Mouse (Mus musculus) retina, embryonic 14.5 days (tissue): ENCODE measurements around the gene Lrmda.

ENCODE experiments used
- DNase-seq: peaks from one replicate; pipeline ENCODE4 v3.0.0-alpha.2; 2015; ENCODE audit warnings: low spot score

Gene Lrmda

DNA sequence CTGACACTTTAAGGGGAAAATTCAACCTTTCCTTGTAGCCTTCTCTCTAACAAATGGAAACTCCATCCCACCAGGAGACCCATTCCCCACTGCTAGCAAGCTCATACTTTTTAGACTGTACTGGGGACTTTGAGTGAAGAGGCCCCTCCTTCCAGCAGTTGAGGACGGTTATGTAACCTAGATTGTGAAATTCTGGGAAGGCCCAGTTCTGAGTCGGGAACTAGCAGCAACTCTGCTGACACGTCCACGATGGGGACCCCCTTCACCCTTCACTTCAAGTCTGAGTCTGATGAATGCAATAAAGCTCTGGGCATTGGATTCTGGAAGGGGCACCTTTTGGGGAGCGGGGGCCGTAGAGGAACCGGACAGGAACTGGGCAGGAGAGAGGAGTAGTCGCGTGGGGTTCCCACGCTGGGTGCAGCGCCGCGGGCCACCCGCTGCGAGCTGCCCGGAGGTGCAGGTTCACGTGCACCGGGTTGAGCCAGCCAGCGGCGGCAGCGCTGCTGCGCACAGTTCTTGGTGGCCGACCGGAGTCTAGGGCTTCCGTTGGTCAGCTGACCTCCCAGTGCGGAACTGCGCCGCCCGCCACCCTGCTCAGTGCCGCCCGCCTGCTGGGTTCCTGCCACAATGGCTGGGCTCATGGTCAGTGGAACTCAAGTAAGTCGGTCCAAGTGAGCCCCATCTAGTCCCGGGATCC is at the start of gene Lrmda:
Gene Lrmda, plus strand, starts transcription at position 461 of the 697 bp plus-strand sequence.
- peak; percentile 66 for DNase-seq

DNA sequence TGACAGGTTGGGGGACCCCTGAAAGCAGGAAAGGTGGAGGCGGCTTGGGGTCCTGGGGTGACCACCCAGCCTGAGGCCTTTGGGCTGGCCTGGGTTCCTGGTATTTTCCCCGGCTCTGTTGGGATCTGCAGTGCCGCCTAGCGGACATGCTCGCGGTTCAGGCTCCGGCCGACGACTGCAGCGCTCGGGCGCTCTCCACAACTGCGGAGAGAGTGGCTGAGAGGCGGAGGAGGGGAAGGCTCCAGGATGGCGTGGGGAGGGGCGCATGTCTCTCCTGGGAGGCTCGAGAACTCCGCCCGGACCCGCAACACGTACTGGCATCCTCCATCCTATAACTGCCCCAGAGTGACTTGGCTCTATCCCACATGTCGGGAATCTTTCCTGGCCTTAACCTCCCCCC is 38.0 kb upstream of the Lrmda start:
- peak; percentile 89 for DNase-seq

DNA sequence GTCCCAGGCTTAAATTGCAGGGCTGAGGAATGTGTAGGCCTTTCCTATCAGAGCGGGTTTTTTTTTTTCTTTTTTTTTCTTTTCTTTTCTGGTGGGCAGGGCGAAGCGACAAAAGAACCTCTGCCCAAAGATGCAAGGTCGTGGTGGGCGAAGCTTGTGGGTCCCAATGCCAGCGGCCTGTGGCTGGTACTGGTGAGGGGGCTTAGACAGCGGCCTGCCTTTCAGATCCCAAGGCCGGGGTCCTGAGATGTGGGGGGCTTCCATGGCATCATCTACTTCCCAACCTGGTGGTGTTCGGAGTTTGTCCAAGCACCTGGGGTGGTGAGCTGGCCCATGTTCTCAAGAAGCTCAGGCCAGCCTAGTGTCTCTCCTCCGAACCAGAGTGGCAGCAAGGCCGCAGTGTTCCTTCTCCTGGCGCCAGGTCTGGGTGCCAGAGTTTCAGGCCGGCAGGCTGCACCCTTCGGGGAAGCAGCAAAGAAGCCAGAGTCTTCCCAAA is 37.4 kb upstream of the Lrmda start:
- DNase-seq, result peak; percentile 34

DNA sequence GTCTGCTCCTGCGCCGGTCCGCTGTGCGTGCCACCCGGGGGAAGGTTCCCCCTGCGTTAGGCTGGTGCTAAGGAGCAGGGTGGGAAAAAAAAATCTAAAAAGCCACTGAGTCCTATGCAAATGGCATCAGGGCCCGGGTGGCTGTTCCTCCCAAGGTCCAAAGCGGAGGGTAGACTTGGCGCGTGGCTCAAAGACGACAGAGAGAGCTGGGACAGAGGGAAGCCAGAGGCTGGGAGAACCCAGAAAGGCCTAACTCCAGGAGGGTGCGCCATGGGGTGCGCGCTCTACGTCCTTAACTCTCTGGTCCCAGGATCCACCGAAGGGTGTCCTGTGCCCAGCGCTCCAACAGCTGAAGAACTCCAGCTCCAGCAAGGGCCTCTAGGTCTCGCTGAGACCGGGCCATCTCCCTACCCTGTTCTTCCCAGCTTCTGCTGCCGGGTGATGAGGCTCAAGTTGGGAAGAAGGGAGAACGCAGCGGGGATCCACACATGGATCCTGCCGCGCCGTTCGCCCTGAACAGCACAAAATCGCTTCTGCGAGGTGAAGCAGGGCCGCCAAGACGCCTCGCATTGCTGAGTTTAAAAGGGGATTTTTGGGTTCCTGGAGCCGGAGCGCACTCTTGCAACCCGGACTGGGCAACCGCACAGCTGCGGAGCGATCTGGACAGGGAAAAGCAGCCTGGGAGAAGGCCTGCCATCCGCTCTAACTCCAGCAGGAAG is 36.8 kb upstream of the Lrmda start:
- peak; percentile 56 for DNase-seq

DNA sequence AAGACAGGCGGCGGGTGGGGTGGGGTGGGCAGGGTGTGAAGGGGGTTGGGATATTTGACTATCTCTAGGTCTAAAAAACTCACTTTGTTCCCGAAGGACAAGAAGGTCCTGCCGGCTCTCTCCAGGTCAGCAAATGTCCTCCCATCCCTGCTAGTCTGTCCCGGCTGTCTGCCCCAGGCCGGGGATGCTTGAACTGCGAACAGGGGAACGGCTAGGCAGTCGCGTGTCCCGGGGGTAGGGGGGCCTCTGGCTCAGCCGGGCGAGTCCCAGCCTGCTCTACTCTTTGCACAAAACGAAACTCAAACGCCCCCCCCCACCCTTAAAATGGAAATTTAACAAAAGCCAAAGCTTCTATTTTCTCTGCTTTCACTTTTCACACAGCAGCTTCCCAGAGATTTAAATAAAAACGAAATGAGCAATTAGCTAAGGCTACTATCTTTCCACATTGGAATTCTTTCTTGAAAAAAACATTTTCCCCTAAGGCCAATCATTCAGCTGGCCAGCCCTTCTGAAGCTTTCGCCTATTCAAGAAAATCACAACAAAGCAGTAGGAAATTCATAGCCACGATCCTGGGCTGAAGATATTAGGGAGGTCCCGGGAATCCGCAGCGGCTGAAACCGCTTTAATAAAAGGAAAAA is 36.1 kb upstream of the Lrmda start:
- DNase-seq, result peak; percentile 50

DNA sequence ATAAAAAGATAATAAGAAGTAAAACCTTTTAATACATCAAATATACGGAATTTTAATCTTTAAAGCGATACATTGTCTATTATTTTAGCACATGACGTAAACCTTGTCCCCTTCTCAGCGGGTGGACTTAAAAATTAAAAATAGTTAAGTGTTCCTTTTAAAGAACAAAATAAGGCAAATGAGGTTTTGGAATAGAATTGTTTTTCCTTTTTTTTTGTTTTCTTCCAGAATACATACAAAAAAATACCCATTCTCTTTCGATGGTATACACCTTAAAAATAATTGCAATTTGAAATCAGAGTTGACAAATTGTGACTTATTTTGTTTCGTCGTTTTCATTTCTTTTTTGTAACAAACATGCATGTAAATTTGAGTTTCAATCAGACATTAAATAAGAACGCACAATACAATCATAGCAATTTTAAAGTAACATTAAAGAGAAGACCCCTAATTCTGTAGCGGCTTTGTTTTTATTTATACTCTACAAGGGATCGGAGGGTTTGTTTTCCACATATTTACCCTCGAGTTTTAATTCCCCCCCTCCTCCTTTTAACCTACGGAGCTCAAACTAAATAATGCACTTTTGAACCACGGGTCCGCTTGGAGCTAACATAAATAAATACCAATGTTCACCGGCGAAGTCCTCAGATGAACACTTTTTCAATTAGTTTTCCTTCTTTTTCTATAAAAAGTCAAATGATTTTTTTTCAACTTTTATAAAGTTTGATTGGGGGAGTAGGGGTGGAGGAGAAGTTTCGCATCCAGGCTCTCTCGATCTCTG is 35.4 kb upstream of the Lrmda start:
- peak; percentile 52 for DNase-seq

DNA sequence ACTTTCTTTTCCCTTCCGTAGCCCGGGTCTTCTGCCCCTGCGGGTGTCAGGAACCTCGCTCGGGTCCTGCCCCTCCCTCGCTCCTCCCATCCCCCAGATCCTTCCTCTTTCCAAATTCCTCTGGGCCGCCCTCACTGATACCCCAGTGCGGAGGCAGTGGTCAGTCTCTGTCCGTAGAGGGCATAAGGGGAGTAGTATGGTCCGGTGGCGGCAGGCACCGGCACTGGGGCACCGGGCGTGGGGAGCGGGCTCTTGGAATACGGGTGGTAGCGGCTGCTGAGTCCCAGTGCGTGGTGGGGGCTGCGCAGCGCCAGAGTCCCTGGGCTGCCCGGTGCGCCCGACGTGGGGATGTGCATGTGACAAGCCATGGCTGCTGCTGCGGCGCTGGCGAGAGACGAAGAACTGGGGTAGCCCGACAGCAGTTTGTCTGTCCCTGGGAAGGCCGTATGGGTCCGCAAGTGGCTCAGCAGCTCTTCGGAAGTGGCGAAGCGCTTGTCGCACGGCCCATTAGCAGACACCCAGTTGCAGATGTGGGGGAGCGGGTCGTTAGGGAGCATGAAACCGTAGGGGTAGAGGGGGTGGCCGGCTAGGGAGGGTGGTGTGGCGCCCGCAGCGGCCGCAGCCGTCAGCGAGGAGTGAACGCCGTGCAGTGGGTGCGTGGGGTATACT is 34.6 kb upstream of the Lrmda start:
- peak; percentile 48 for DNase-seq

DNA sequence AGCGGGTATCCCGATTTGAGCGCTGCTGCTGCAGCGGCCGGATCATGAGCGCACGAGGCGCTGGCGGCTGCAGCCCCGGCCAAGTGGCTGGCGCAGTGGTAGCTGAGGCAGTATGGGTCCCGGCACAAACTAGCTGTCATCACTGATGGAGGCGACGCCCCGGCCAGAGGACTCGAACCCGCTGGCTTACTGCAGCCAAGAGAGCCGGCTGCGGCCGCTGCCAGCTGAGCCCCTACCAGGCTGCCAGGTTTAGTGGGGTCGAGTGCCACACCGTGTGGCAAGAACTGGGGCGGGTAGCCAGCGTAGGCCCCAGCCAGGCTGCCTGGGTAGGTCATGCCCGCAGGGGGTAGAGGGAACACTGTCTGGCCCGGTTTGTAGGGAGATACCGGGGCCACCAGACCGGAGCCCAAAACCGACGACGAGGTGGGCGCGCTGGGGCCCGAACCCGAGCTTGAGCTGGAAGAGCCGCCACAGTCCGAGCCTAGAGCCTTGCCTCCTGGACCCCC is 34.0 kb upstream of the Lrmda start:
- DNase-seq, result no peak

DNA sequence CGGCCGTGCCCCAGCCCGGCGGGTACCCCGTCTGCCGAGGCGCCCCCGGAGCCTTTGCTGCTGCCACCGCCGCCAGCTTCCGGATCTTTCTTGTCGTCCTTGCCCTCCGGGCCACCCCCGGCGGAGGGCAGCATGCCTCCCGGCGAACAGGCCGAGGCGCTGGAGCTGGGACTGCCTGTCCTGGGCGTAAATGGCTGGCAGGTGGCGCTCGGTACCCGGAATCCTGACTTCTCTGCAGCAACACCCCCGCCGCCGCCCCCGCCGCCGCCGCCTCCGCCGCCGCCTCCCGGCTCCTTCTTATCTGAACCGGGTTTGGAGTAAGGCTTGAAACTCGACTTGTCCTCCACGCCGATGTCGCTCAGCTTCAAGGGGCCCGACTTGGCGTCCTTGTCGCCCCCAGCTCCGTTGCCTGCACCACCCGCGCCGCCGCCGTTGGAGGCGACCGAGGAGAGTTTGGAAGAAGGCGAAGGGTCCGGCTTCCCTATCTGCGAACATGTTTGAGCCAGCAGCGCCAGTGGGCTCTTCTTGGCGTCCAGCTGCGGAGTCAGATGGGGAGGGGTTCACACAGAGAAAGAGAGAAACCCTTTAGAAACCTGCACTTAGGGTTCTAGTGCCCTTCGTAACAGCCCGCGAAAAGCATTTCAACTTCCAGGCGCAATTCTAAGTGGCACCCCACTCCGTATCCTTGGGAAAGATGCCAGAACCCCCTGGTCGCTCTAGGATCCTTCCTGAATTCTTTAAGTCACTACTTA is 33.4 kb upstream of the Lrmda start:
- peak; percentile 85 for DNase-seq

DNA sequence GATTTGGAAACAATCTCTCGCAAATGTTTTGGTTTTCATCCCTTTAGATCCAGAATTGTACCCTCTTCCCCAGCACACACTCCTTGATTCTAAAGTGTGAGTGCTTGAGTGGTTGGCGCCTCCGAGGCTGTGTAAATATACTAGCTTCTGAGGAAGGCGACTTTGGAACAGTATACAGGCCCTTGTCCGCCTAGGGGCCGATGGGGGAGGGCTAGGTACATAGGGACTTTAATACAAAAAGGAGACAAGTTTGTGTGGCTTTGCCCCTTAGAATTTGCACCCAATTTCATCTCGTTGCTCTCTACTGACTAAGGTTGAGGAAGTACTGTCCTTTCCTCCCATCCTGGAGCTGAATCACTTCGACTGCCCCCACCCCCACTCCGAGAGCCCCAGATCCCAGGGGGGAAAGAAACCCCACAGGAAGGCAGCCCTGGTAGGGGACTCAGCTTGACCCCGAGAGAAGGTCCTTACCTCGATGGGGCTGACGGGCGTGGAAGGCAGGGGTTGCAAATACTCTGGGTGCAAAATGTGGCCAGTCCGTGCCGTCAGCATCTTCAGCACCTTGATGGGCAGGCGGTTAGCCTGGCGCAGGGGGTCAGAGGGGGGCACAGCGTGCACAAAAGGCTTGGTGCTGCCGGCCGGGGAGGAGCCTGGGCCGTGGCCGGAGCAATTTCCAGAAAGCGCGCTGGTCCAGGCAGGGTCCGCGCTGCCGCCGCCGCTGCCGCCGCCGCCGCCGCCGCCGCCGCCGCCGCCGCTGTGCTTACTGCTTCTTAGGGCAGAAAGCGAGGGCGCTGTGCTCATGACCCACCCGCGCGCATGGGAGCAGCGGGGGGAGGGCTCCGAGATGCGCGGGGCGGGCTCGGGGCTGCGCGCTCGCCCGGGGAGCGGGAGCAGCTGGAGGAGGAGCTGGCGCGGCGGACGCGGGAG is 32.5 kb upstream of the Lrmda start:
- peak; percentile 66 for DNase-seq

DNA sequence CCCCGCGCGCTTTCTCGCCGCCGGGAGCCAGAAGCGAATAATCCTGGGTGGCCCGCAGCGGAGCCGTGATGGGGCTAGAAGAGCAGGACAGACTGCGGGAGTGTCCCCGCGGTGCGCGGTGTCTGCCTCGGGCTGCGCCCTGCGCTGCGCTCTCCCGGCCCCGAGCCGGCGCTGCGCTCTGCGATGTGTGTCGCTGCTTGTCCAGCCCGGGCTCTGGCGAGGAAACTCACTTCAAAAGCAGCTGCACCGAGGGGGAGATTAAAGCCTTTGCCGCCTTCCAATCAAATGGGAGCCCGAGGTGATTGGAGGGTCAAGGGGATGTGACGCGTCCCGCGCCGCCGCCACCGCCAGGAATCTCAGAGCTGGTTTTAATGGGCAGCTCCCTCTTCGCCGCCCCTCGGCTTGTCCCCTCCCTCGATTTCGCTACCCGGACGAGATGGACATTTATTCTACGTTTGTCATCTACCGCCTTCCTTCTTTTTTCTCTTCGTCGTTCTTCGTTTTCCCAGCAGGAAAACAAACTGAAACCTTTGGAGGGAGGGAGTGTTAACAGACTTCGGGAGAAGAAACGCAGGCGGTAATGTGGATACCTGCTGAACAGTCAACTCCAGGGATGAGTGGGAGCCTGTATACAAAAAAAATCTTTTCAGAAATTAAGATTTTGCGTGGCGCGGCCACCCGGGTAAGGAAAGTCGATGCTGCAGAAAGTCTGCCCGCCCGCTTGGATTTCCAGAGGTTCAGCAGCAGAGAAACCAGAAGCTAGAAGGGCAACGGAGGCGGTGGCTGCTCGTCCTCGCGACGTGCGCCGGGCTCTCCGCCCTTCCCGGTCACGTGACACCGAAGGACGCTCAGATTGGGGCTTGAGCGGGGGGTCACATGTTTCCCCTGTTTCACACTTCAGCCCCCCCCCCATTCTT is 31.6 kb upstream of the Lrmda start:
- DNase-seq, result peak; percentile 96

DNA sequence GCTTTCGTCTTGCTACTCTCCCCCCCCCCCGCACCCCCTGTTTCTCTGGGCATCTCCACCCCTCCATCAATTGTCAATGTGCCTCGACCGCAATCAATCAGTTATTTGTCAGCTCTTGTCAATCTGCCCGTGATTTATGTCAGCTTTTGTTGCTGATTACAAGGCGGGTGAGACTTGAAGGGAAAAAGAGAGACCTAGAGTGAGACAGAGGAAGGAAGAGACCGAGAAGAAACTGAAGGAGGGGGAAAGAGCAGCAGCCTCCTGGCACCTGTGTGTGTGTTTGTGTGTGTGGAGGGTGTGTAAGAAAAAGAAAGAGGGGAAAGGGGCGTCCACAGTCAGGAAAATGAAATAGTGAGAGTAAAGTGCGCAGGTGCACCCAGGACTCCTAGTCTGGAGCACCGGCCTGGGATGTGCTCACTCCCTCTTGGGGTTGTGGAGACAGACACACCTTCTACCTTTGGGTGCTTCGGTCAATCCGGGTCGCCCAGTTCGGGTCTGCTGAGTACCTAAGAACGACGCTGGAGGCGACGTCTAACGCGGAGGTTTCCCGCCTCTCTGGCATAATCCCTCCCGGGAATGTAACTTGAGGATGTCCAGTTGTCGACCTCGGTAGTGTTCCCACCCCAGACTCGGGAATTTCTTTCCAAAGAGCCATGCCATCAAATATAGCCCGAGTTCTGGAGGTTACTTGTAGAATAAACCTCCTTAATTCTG is 30.8 kb upstream of the Lrmda start:
- DNase-seq, result no peak

DNA sequence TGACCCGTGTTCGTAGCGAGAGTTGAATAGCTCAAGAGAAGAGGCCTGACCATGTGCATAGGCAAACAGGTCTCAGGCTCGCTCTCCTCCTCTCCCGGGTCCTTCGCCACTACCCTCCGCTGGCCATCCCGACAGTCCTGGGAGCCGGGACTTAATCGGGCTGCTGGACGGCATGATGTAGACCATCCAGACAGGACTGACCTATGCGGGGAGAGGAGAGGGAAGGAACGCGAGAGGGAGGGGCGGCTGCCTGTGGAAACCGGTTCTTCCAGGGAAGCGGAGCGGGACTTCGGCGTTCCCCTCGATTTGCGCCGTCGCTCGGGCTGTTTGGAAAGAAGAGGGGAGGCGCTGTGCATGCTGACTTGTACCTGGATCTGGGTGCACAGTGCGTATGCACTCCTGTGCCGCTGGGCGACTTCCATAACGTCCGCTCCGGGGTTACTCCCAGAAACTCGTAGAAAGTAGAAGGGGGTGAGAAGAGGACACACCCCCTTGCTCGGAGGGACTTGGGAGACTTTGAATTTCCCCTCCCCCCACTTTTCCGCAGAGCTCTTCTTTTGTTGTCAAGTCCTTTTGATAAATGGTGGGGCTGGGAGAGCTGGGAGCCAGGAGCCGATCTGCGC is 30.1 kb upstream of the Lrmda start, which contains the start of gene Zfp503:
Gene Zfp503, minus strand, starts transcription at position 311 of the 623 bp plus-strand sequence.
- DNase-seq, result peak; percentile 60

DNA sequence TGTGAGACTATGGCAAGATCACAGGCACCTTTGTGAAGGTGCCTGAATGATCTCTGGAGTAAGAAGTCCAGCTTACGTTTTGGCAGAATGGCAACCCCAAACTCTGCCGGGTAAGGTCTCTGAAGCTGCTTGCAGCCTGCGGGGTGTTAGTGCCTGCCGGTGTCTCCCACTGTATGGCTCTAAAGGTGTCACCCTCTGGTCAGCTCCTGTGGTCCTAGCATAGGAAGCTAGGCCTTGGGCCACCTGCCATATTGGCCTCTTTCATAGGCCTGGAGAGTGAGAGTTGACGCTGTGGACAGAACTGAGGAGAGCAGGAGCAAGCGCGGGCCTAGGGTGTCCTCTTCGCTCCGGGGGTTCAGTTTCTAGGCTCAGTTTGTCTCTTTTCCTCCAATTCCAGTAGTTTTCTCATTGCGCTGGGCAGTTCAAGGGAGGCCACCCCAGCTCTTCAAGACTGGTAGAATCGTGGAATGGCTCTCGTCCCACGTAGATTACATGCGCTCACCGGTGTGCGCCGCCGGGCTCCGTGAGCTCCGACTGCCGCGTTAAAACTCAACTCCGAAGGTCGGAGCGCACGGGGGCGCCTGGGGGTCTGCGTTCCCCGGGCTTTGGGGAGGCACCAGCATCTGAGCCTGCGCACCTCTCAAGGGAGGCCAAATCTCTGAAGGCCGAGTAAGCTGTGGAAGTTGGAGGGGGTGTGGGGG is 29.0 kb upstream of the Lrmda start:
- peak; percentile 23 for DNase-seq

DNA sequence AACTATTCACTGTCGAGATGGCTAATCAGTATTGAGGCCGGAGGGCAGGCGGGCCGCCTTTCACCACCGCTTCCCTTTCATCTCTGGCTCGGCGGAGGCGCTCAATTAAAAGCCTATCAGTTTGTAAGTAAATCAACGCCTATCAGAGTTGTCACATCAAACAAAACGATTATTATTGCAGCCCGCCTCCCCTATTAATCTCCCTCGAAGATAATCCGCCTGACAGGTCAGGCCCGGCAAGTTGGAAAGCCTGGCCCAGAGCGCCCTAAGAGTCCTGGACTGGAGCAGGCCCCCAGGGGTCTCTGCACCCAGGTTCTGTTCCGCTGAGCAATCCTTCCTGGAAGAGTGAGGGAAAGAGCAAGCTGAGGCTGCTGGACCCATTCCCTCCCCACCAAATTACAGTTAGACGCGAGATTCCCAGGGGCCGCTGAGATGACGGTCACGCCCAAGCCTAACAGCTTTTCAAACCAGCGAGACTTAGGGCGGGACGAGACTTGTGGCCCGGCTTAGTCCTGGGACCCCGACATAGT is 28.2 kb upstream of the Lrmda start:
- peak; percentile 64 for DNase-seq

DNA sequence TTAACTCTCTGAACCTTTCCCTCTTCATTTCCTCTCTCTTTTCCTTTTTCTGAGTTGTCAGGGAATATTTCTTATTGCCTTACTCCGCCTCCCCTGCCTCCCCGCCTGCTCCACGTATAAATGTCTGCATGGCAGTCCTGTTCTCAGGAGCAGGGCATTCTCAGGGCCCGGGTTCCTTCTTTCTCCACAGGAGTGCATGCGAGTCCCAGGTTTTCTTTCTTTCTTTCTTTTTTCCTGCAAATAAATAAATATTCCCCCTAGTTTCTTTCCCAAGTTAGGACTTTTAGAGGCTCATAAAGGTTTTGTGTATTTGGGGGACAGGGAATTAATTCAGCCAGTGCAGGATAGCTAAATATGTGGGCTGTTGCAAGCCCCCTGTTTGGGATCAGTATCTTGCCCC is 27.7 kb upstream of the Lrmda start:
- DNase-seq, result peak; percentile 19
